Comparison of ENCODE assay signal across 11 mouse cellular contexts in genomic region chr1:23117423-23117822, GRCm38 (mm10). TPM values are rescaled to one million over a fixed set of nuclear protein-coding genes. Genes with fewer than 3 reads are reported as not detected.
A peak's percentile ranks its signal among the peaks of the same experiment; 100 is the strongest.
DNase-seq lines count a peak whose midpoint lies in the region; ATAC-seq and TF ChIP-seq lines count a peak whose summit lies in the region.
"Had no signal": no experiment of that assay in that cellular context is flagged by ENCODE, and none has a peak within 500 bp of the region (broad histone marks: within the 10 kb centered on the region; RNA-seq: fewer than 3 reads in every experiment).

No protein-coding gene starts in this region.

- intact Hi-C loops in gastrocnemius, adult 2 months (cut with DNase I): no loop called here
- intact Hi-C loops in heart, postnatal 36 days (cut with DNase I): no loop called here

- no peak for TF ChIP-seq CTCF in gastrocnemius, adult 2 months (IDR thresholded peaks at IDR 0.05)

- no peak for ATAC-seq in inflammation-experienced regulatory T-cells, adult 6 months

- peak overlapping the region; percentile 52 for H3K27ac ChIP-seq in gastrocnemius, adult 2 months
- H3K27ac ChIP-seq: neural tube, embryonic 12.5 days had no signal

- H3K4me3 ChIP-seq in gastrocnemius, adult 2 months: no peak overlapping the region
- H3K4me3 ChIP-seq: neural tube, embryonic 12.5 days had no signal

- peak; percentile 19 for DNase-seq in gastrocnemius, adult 2 months
- DNase-seq in gastrocnemius, postnatal 10 days: no peak
- peak; percentile 58 for DNase-seq in right cerebral cortex, adult 18-20 months
- no peak for DNase-seq in right cerebral cortex, postnatal 14 days
- peak; percentile 20 for DNase-seq in heart, postnatal 36 days
- no peak for DNase-seq in spleen, adult 18-20 months
- no peak for DNase-seq in thymus, postnatal 36 days

RNA-seq across cellular contexts. Expression of gene 4933415F23Rik, which starts 15.4 kb away (rescaled TPM):
- 1 to 10 TPM; 2.3 to 4.8 TPM for total RNA-seq in gastrocnemius, adult 2 months (2021)
- total RNA-seq in gastrocnemius, postnatal 10 days (2021): under 1 TPM; 0.29 to 0.52 TPM
- total RNA-seq in heart, postnatal 36 days (2021): not detected
- not detected for polyA plus RNA-seq in inflammation-experienced regulatory T-cells, adult 6 months (2017; shearing (Covaris generic))
- total RNA-seq: CH12.LX; left cerebral cortex, postnatal 25 days had no signal
- polyA plus RNA-seq: neural tube, embryonic 12.5 days had no signal

Comparison
In these comparisons a context has a peak if more than half of its experiments do, and no peak if none do; other contexts are left out.
1. DNase-seq: peak in gastrocnemius, adult 2 months (single experiment), right cerebral cortex, adult 18-20 months (single experiment) and heart, postnatal 36 days (2 of 2); none in gastrocnemius, postnatal 10 days (single experiment), right cerebral cortex, postnatal 14 days (single experiment), spleen, adult 18-20 months (0 of 2) and thymus, postnatal 36 days (0 of 2).